Mouse (Mus musculus) frontal cortex, postnatal 10 days (tissue): ENCODE measurements at regions not wholly inside any gene's neighbourhood (a gene's known extent, or its start where the extent isn't known, plus 50 kb on each side); places are given as distances from the start of the nearest gene placed in this dataset.
"Not testable (repeated sequence)": the region's sequence is repeated elsewhere in the genome, so short reads cannot be mapped to it uniquely, and the experiment has no call there.

Experiments
- DNase-seq, 2 experiments: peaks; one replicate each; pipeline ENCODE4 v3.0.0; 2022; ENCODE audit warnings: low spot score in 2 of 2, mixed read lengths in 1 of 2

DNA sequence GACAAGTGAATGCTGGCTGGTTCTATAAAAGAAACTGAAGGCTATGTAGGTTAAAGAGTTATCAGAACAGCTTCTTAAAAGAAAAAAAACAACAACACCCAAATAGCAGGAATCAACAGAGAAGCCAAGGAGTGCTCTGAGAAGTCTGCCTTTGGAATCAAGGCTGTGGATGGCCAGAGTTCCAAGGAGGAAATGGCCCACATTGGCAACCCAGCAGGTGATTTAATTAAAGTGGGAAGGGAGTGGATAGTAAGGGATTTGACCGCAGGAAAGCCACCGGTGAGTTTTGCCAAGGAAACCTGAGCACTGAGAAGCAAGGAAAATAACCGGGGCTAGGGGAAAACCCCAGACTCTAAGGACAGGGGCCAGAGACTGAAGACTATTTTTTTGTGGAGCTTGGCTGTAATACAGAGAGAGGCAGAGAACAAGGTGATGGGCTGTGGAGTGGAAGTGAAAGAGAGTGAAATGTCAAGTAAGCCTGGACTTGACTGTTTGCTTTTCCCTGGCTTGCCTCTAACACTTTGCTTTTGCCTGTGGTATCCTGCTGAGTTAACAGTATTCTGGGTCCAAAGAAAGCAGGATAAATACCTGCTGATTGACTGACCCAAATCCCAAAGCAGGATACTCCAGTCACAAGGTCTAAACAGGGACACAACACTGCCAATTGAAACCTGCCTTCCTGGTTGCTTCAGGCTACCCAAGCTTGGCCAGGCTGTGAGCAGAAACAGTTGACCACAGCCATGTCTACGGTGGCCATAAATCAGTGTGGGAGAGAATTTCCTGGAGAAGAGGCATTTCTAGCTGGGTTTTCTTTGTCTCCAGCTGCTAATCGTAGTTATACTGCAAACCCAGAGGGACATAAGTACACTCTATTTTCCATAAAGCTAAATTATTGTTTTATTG, 125.9 kb downstream of the Arrdc3 start:
- DNase-seq = no peak

GRCm38 (mm10) chr13:81013953-81014352, 130.8 kb downstream of the Arrdc3 start:
- DNase-seq = no peak

GRCm38 (mm10) chr13:81020106-81020747, 137.0 kb downstream of the Arrdc3 start:
- DNase-seq = no peak

- DNase-seq = no peak
Measured at GRCm38 (mm10) chr13:81020811-81021210, 137.6 kb downstream of the Arrdc3 start.

GRCm38 (mm10) chr13:81022410-81022809, 139.2 kb downstream of the Arrdc3 start:
- DNase-seq = no peak

DNA sequence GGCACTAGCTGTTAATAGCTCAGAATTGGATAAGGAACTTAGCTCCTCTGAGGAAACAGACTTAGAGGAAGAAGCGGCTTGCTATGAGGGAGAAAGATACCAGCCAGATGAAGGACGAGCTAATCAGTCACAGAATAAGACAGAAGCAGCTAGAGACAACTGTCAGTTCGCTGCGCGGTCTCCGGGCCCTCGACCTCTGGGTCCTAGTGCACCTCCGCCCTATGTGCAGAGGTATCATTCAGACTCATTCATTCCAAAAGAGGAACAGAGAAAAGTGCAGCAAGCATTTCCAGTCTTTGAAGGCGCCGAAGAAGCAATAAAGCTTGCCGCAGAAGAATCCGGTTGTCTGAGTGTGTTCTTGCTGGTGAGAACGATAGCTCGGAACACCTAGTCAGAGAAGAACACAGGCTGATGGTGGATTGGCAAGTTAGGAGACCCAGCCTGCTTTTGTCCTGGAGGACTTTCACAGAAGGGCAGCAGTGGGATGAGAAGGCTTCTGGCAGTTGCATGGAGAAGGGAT, 142.1 kb downstream of the Arrdc3 start:
- DNase-seq = not testable (repeated sequence)

DNA sequence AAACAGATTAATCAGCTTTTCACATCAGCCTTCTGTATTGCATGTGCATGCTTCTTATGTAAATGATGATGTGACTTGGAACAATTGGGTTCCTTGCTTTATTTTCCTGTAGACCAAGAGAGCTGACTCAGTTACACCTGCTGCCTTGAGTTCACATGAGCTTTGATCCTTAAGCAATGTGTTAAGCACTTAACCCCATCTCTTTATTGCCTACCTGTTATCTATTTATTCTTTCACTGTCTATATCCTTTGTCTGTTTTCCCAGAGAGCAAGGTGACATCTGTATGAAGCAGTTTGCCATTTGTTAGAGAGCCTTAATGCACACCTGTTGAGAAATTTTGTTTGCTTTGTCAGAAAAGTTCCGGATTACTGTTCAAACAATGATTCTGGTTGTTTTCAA, 154.1 kb downstream of the Arrdc3 start:
- DNase-seq = no peak

DNA sequence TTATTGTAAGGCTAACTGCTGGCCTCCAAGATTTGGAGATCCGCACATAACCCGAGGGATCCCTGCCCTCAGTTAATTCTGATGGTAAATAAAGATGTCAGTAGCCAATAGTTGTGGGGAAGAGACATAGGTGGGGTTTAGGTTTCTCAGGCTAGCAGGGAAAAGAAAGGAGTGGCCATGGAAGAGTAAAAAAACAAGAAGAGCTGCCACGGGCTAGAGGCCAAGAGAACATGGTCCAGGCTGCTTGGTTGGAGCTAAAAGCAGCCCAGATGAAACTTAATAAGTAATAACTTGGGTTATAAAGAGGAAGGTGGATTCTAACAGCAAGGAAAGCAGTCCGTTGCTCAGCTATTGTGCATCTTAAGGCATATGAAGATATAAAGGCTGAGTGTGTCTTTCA, 155.6 kb downstream of the Arrdc3 start:
- DNase-seq = no peak

GRCm38 (mm10) chr13:81040494-81040893, 157.3 kb downstream of the Arrdc3 start:
- DNase-seq = no peak

- DNase-seq = no peak
Measured at GRCm38 (mm10) chr13:81041646-81042045, 158.5 kb downstream of the Arrdc3 start.
